Mouse (Mus musculus): Measurements from ENCODE around the gene Mylpf. TPM values are rescaled to one million over a fixed set of nuclear protein-coding genes. Genes with fewer than 3 reads are reported as not detected.
"Not testable (repeated sequence)": the region's sequence is repeated elsewhere in the genome, so short reads cannot be mapped to it uniquely, and the experiment has no call there.

Gene Mylpf
- polyA plus RNA-seq (2014; fragmentation: Nextera tagmentation; extraction: Ambion mirVana), result 87.1 and 113 TPM in 2 replicates

DNA sequence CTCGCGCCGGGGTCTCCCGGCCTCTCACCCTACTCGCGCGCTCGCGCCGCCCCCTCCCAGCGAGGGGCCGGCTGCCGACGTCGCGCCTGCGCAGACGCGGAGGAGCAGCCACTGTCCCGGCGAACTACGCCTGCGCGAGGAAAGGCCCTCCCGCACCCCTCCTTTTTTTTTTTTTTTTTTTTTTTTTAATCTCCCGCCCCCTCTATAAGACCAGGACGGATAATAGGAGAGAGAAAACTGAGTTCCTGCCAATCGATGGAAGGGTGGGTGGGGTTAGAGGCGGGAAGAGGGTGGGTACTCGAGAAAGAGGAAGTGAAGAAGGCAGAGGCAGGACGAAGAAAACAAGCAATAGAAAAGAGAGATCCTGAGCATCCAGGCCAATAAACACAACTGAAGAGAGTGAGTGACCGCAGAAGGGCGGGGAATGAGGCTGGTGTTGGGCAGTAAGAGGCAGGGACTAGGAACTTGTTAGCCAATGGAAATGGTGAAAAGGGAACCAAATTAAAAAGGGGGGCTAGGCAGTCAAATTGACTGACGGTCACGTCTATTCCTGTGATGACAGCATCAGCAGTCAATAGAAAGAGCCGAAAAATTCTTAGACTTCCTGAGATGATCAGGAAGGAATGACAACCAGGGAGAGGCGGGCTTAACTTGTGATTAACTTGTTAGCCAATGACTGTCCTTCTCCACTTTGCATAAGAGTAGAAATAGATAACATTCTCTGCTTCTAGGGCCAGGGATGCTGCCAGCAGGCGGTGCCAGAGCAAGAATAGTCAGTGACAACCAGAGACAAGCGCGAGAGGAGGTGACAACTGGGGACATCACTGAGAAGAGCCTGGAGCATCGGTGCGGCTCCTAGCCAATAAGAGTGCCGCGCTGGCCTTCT is at the start of gene Mylpf:
Mylpf (plus strand) TSS at position 338 of the 886 bp plus-strand sequence.
- peak; percentile 97 for DNase-seq (ENCODE audit: low spot score)
- under 1% methylated on average over 35 of the region's 44 CpGs for WGBS
- peak within 1 kb of the TSS; percentile 91 for H3K4me2 ChIP-seq (ENCODE audit: low read depth)
- ATAC-seq (ENCODE audit: insufficient read depth, low FRiP score, low TSS enrichment), result peak; percentile 86
- no peaks in the 10 kb centered on the region for H3K27me3 ChIP-seq (ENCODE audit: control insufficient read depth, insufficient read depth, low read length)
- H3K36me3 ChIP-seq (ENCODE audit: control insufficient read depth, insufficient read depth, low read length), result no peaks in the 10 kb centered on the region
- peak within 1 kb of the TSS; percentile 88 for H3K9ac ChIP-seq (ENCODE audit: low read length)
- H3K27ac ChIP-seq (ENCODE audit: low read depth, low read length), result peak within 1 kb of the TSS; percentile 76
- H3K4me3 ChIP-seq (ENCODE audit: low read depth, low read length), result peak within 1 kb of the TSS; percentile 61
- no peaks in the 10 kb centered on the region for H3K9me3 ChIP-seq (ENCODE audit: control insufficient read depth, low read length)
- peaks cover 13% of the 10 kb centered on the region for H3K4me1 ChIP-seq (ENCODE audit: control insufficient read depth, insufficient read depth, low read length)

- Histone ChIP-seq H3K4me1 (ENCODE audit: control insufficient read depth, insufficient read depth, low read length) (no peaks in the 10 kb centered on the region), H3K4me3 (ENCODE audit: low read depth, low read length) (no peak overlapping the region), H3K36me3 (ENCODE audit: control insufficient read depth, insufficient read depth, low read length) (no peaks in the 10 kb centered on the region), H3K9me3 (ENCODE audit: control insufficient read depth, low read length) (no peaks in the 10 kb centered on the region), H3K27me3 (ENCODE audit: control insufficient read depth, insufficient read depth, low read length) (no peaks in the 10 kb centered on the region), H3K4me2 (ENCODE audit: low read depth) (no peak overlapping the region), H3K9ac (ENCODE audit: low read length) (no peak overlapping the region), H3K27ac (ENCODE audit: low read depth, low read length) (no peak overlapping the region)
- ATAC-seq (ENCODE audit: insufficient read depth, low FRiP score, low TSS enrichment) (no peak), DNase-seq (ENCODE audit: low spot score) (no peak)
- 80% methylated on average over 5 of the region's 5 CpGs for WGBS
Observed at GRCm38 (mm10) chr7:127162546-127162945, 46.1 kb upstream of the Mylpf start.

- no peaks in the 10 kb centered on the region for H3K27me3 ChIP-seq (ENCODE audit: control insufficient read depth, insufficient read depth, low read length)
- no peaks in the 10 kb centered on the region for H3K9me3 ChIP-seq (ENCODE audit: control insufficient read depth, low read length)
- ATAC-seq (ENCODE audit: insufficient read depth, low FRiP score, low TSS enrichment), result no peak
- H3K4me3 ChIP-seq (ENCODE audit: low read depth, low read length), result no peak overlapping the region
- H3K4me2 ChIP-seq (ENCODE audit: low read depth), result no peak overlapping the region
- no peak overlapping the region for H3K27ac ChIP-seq (ENCODE audit: low read depth, low read length)
- no peak overlapping the region for H3K9ac ChIP-seq (ENCODE audit: low read length)
- H3K36me3 ChIP-seq (ENCODE audit: control insufficient read depth, insufficient read depth, low read length), result no peaks in the 10 kb centered on the region
- 87% methylated on average over 4 of the region's 4 CpGs for WGBS
- no peak for DNase-seq (ENCODE audit: low spot score)
- H3K4me1 ChIP-seq (ENCODE audit: control insufficient read depth, insufficient read depth, low read length), result no peaks in the 10 kb centered on the region
Observed at GRCm38 (mm10) chr7:127164002-127164401, 44.7 kb upstream of the Mylpf start.

DNA sequence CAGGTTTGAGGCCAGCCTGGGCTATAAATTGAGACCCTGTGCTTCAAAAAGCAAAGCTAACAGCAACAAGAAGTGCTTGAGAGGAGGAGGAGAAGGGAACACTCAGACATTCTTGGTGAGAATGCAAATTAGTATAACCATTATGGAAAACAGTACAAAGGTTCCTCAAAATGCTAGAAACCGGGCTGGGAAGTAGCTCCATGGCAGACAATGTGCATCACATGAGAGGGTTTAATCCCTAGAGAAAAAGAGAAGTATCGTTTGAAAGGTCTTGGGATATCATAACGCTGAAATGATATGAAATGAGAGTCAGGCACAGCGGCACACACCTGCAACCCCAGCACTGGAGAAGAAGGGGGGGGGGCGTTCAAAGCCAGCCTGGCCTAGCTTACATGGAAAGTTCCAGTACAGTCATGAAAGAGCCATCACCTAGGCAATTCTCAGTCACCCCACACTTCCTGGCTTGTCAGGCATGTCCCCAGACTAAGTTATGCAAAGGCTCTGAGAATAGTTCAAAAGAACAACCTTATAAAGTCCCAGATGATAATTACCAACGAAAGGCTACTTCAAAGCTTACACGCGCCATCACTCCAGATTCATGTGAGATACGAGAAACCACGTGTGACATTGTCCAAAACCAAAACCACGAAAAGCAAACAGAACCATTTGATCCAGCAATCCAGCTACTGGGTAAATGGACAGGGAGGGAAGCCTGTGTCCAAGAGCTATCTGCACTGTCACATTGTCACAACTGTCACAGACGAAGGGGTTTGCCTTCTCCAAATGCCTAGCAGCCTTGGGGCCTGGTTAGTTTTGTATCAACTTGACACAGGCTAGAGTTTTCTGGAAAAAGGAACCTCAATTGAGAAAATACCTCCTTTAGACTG is 42.8 kb upstream of the Mylpf start:
- Histone ChIP-seq H3K27me3 (ENCODE audit: control insufficient read depth, insufficient read depth, low read length) (no peaks in the 10 kb centered on the region), H3K9me3 (ENCODE audit: control insufficient read depth, low read length) (no peaks in the 10 kb centered on the region), H3K27ac (ENCODE audit: low read depth, low read length) (no peak overlapping the region), H3K36me3 (ENCODE audit: control insufficient read depth, insufficient read depth, low read length) (no peaks in the 10 kb centered on the region), H3K9ac (ENCODE audit: low read length) (no peak overlapping the region), H3K4me2 (ENCODE audit: low read depth) (no peak overlapping the region), H3K4me1 (ENCODE audit: control insufficient read depth, insufficient read depth, low read length) (no peaks in the 10 kb centered on the region), H3K4me3 (ENCODE audit: low read depth, low read length) (no peak overlapping the region)
- 90% methylated on average over 12 of the region's 12 CpGs for WGBS
- DNase-seq (ENCODE audit: low spot score) (no peak), ATAC-seq (ENCODE audit: insufficient read depth, low FRiP score, low TSS enrichment) (no peak)

DNA sequence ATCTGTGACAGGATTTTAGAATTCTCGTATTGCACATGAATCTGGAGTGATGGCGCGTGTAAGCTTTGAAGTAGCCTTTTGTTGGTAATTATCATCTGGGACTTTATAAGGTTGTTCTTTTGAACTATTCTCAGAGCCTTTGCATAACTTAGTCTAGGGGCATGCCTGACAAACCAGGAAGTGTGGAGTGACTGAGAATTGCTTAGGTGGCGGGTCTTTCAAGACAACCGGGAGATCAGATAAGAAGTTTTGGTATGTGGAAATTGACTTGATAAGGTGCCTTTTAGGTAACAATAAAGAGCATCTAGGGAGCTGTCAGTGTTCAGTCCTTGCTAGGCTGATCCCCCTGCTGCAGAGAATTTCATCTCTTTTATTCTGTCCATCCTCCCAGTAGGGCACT is 42.2 kb upstream of the Mylpf start:
- Histone ChIP-seq H3K4me2 (ENCODE audit: low read depth) (no peak overlapping the region), H3K9ac (ENCODE audit: low read length) (no peak overlapping the region), H3K27ac (ENCODE audit: low read depth, low read length) (no peak overlapping the region), H3K4me1 (ENCODE audit: control insufficient read depth, insufficient read depth, low read length) (no peaks in the 10 kb centered on the region), H3K27me3 (ENCODE audit: control insufficient read depth, insufficient read depth, low read length) (no peaks in the 10 kb centered on the region), H3K36me3 (ENCODE audit: control insufficient read depth, insufficient read depth, low read length) (no peaks in the 10 kb centered on the region), H3K4me3 (ENCODE audit: low read depth, low read length) (no peak overlapping the region), H3K9me3 (ENCODE audit: control insufficient read depth, low read length) (no peaks in the 10 kb centered on the region)
- DNase-seq (ENCODE audit: low spot score) (no peak), ATAC-seq (ENCODE audit: insufficient read depth, low FRiP score, low TSS enrichment) (no peak)
- 92% methylated on average over 5 of the region's 5 CpGs for WGBS

GRCm38 (mm10) chr7:127176937-127177336 is 31.8 kb upstream of the Mylpf start:
- Histone ChIP-seq H3K9ac (ENCODE audit: low read length) (no peak overlapping the region), H3K27me3 (ENCODE audit: control insufficient read depth, insufficient read depth, low read length) (no peaks in the 10 kb centered on the region), H3K9me3 (ENCODE audit: control insufficient read depth, low read length) (no peaks in the 10 kb centered on the region), H3K27ac (ENCODE audit: low read depth, low read length) (no peak overlapping the region), H3K4me1 (ENCODE audit: control insufficient read depth, insufficient read depth, low read length) (no peaks in the 10 kb centered on the region), H3K4me3 (ENCODE audit: low read depth, low read length) (no peak overlapping the region), H3K4me2 (ENCODE audit: low read depth) (no peak overlapping the region), H3K36me3 (ENCODE audit: control insufficient read depth, insufficient read depth, low read length) (no peaks in the 10 kb centered on the region)
- WGBS, result 72% methylated on average over 4 of the region's 4 CpGs
- ATAC-seq (ENCODE audit: insufficient read depth, low FRiP score, low TSS enrichment) (no peak), DNase-seq (ENCODE audit: low spot score) (no peak)

DNA sequence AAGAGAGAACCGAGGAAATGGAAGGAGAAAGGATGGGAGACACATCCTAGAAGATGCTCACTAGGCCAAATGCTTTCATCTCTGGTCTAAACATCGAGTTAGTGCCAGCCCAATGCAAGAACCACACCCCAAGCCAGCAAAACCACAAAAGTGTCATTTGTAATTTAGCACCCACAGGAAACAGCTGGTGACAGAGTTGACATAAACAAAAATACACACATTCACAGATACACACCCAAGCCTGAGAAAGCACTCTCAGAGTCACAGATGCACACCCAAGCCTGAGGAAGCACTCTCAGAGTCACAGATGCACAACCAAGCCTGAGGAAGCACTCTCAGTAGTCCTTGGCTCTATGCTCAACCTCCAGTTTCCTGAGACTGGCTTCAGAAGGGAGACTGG is 27.9 kb upstream of the Mylpf start:
- no peak overlapping the region for H3K4me3 ChIP-seq (ENCODE audit: low read depth, low read length)
- 73% methylated on average over 2 of the region's 2 CpGs for WGBS
- no peaks in the 10 kb centered on the region for H3K36me3 ChIP-seq (ENCODE audit: control insufficient read depth, insufficient read depth, low read length)
- DNase-seq (ENCODE audit: low spot score) (no peak), ATAC-seq (ENCODE audit: insufficient read depth, low FRiP score, low TSS enrichment) (no peak)
- H3K9me3 ChIP-seq (ENCODE audit: control insufficient read depth, low read length), result no peaks in the 10 kb centered on the region
- no peak overlapping the region for H3K9ac ChIP-seq (ENCODE audit: low read length)
- no peak overlapping the region for H3K4me2 ChIP-seq (ENCODE audit: low read depth)
- H3K27ac ChIP-seq (ENCODE audit: low read depth, low read length), result no peak overlapping the region
- no peaks in the 10 kb centered on the region for H3K4me1 ChIP-seq (ENCODE audit: control insufficient read depth, insufficient read depth, low read length)
- no peaks in the 10 kb centered on the region for H3K27me3 ChIP-seq (ENCODE audit: control insufficient read depth, insufficient read depth, low read length)

DNA sequence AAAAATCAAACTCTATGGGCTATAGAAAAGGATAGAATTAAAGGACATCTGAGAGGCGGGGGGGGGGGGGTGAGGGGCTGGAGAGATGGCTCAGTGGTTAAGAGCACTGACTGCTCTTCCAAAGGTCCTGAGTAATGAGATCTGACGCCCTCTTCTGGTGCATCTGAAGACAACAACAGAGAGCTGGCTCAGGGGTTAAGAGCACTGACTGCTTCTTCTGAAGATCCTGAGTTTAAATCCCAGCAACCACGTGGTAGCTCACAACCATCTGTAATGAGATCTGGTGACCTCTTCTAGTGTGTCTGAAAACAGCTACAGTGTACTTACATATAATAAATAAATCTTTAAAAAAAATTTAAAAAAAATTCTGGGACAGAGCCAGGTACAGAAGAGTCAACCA is 27.0 kb upstream of the Mylpf start:
- DNase-seq (ENCODE audit: low spot score), result not testable (repeated sequence)
- 42% methylated on average over 3 of the region's 3 CpGs for WGBS

More for the DNA sequence above, 27.0 kb upstream of the Mylpf start:
- H3K27ac ChIP-seq (ENCODE audit: low read depth, low read length); ATAC-seq (ENCODE audit: insufficient read depth, low FRiP score, low TSS enrichment); H3K4me3 ChIP-seq (ENCODE audit: low read depth, low read length); H3K4me2 ChIP-seq (ENCODE audit: low read depth); H3K4me1 ChIP-seq (ENCODE audit: control insufficient read depth, insufficient read depth, low read length); H3K9me3 ChIP-seq (ENCODE audit: control insufficient read depth, low read length); H3K9ac ChIP-seq (ENCODE audit: low read length); H3K36me3 ChIP-seq (ENCODE audit: control insufficient read depth, insufficient read depth, low read length); H3K27me3 ChIP-seq (ENCODE audit: control insufficient read depth, insufficient read depth, low read length): not testable (repeated sequence)
